Mouse (Mus musculus) heart, embryonic 10.5 days (tissue): ENCODE measurements around the gene Tomm20. TPM values are rescaled to one million over a fixed set of nuclear protein-coding genes. Genes with fewer than 3 reads are reported as not detected.
"Not testable (repeated sequence)": the region's sequence is repeated elsewhere in the genome, so short reads cannot be mapped to it uniquely, and the experiment has no call there.

Experiments used
- DNase-seq: peaks from one replicate; pipeline ENCODE4 v3.0.0-alpha.2; 2017; ENCODE audit warnings: low spot score
- H3K27ac ChIP-seq: fragments of 300-500 bp; sonication (generic); 2 replicates; pipeline ENCODE4 v1.5.1; 2016; ENCODE audit warnings: mild to moderate bottlenecking
- H3K27me3 ChIP-seq: fragments of 300-500 bp; sonication (generic); 2 replicates; pipeline ENCODE4 v1.6.1; 2016; ENCODE audit warnings: mild to moderate bottlenecking; ENCODE audit not compliant: poor library complexity, insufficient read depth, severe bottlenecking
- H3K36me3 ChIP-seq: fragments of 300-500 bp; sonication (generic); 2 replicates; pipeline ENCODE4 v1.6.1; 2016; ENCODE audit warnings: mild to moderate bottlenecking, moderate library complexity
- H3K4me1 ChIP-seq: fragments of 300-500 bp; sonication (generic); 2 replicates; pipeline ENCODE4 v1.6.1; 2016; ENCODE audit warnings: mild to moderate bottlenecking
- H3K4me3 ChIP-seq: fragments of 300-500 bp; sonication (generic); 2 replicates; pipeline ENCODE4 v1.5.1; 2016; ENCODE audit warnings: mild to moderate bottlenecking, moderate library complexity
- H3K9me3 ChIP-seq: fragments of 300-500 bp; sonication (generic); 2 replicates; pipeline ENCODE4 v1.6.1; 2016; ENCODE audit warnings: mild to moderate bottlenecking, moderate library complexity
- WGBS: fragments of 180-500 bp; shearing (Covaris S2); methylation state at CpG from one replicate; pipeline ENCODE4 v1.1.7; 2016; 5-methylcytosine and 5-hydroxymethylcytosine counted together
- polyA plus RNA-seq: library from polyadenylated mRNA; unstranded; fragments of >200 nt; fragmentation: Nextera tagmentation; extraction: Ambion mirVana; gene quantifications from 2 replicates; pipeline ENCODE4 v1.2.1, GENCODE M21; 2016

The Tomm20 gene
- polyA plus RNA-seq, 1 experiment from 2014 or later = 307 TPM

- Histone ChIP-seq H3K36me3 (no peaks in the 10 kb centered on the region), H3K27ac (peak overlapping the region; percentile 69; the same call in 1 of the 2 replicates), H3K4me1 (peaks cover 40% of the 10 kb centered on the region), H3K4me3 (no peak overlapping the region), H3K9me3 (no peaks in the 10 kb centered on the region), H3K27me3 (no peaks in the 10 kb centered on the region)
- peak; percentile 86 for DNase-seq
- WGBS = 30% methylated on average over 6 of the region's 6 CpGs
Observed at GRCm38 (mm10) chr8:126884202-126884926, 61.3 kb downstream of the Tomm20 start.

- H3K36me3 ChIP-seq = no peaks in the 10 kb centered on the region
- no peaks in the 10 kb centered on the region for H3K9me3 ChIP-seq
- H3K27me3 ChIP-seq = no peaks in the 10 kb centered on the region
- DNase-seq = no peak
- no peak overlapping the region; the same call in 1 of the 2 replicates for H3K4me3 ChIP-seq
- H3K4me1 ChIP-seq = peaks cover 40% of the 10 kb centered on the region
- 57% methylated on average over 5 of the region's 5 CpGs for WGBS
- peak overlapping the region; percentile 69; the same call in 1 of the 2 replicates for H3K27ac ChIP-seq
Observed at GRCm38 (mm10) chr8:126883752-126884151, 61.9 kb downstream of the Tomm20 start.

- not testable (repeated sequence) for H3K9me3 ChIP-seq, DNase-seq, H3K4me3 ChIP-seq, H3K27me3 ChIP-seq, H3K36me3 ChIP-seq
- peaks cover 40% of the 10 kb centered on the region for H3K4me1 ChIP-seq
- H3K27ac ChIP-seq = 0 out of 2 replicates have a peak overlapping the region, but pooled peaks have one; percentile 78
- WGBS = 90% methylated on average over 1 of the region's 1 CpGs
Observed at GRCm38 (mm10) chr8:126882586-126882985, 63.1 kb downstream of the Tomm20 start.

- 59% methylated on average over 4 of the region's 4 CpGs for WGBS
- no peak for DNase-seq
- Histone ChIP-seq H3K36me3 (no peaks in the 10 kb centered on the region), H3K4me1 (peaks cover 42% of the 10 kb centered on the region), H3K27ac (peak overlapping the region; percentile 78), H3K27me3 (no peaks in the 10 kb centered on the region), H3K4me3 (no peak overlapping the region), H3K9me3 (no peaks in the 10 kb centered on the region)
Observed at GRCm38 (mm10) chr8:126881641-126882140, 64.0 kb downstream of the Tomm20 start.

Other genes starting within 250 kb of the Tomm20 start
- gene Rbm34, start 25.2 kb upstream of the Tomm20 start, polyA plus RNA-seq = 14.0 and 25.0 TPM in 2 replicates
- 21.5 and 25.2 TPM in 2 replicates for gene Pard3, start 118.0 kb upstream of the Tomm20 start, polyA plus RNA-seq